Mouse (Mus musculus) small intestine, adult 2 months (tissue): ENCODE results near the gene Trim17. TPM values are rescaled to one million over a fixed set of nuclear protein-coding genes. Genes with fewer than 3 reads are reported as not detected.

ENCODE experiments used
- H3K27ac ChIP-seq: fragments of 200-500 bp; 2 replicates; pipeline ENCODE4 v1.5.1; 2012; ENCODE audit warnings: low read depth, low read length, control low read depth, inconsistent platforms; ENCODE audit not compliant: insufficient read depth
- H3K27me3 ChIP-seq: fragments of 200-500 bp; 2 replicates; pipeline ENCODE4 v1.6.1; 2012; ENCODE audit warnings: mild to moderate bottlenecking, moderate library complexity, low read length, inconsistent platforms; ENCODE audit not compliant: control insufficient read depth, insufficient read depth
- H3K36me3 ChIP-seq: fragments of 200-500 bp; 2 replicates; pipeline ENCODE4 v1.6.1; 2012; ENCODE audit warnings: mild to moderate bottlenecking, low read length, control low read depth, inconsistent platforms; ENCODE audit not compliant: control insufficient read depth, insufficient read depth
- H3K4me1 ChIP-seq: fragments of 200-500 bp; 2 replicates; pipeline ENCODE4 v1.6.1; 2012; ENCODE audit warnings: low read length, inconsistent platforms, mixed read lengths; ENCODE audit not compliant: control insufficient read depth, insufficient read depth, insufficient read length
- H3K4me3 ChIP-seq: fragments of 200-500 bp; 2 replicates; pipeline ENCODE4 v1.5.1; 2012; ENCODE audit warnings: low read depth, mild to moderate bottlenecking, control low read depth, inconsistent platforms, low read length, moderate library complexity
- CTCF ChIP-seq: fragments of 200-500 bp; IDR thresholded peaks from 2 replicates; pipeline ENCODE4 v1.5.1; 2012; ENCODE audit warnings: low read depth, mild to moderate bottlenecking, control low read depth, inconsistent platforms, low read length, moderate library complexity, mixed read lengths; ENCODE audit not compliant: insufficient replicate concordance, insufficient read length; ENCODE audit errors: extremely low read depth
- POLR2A ChIP-seq: fragments of 200-500 bp; IDR thresholded peaks from 2 replicates; pipeline ENCODE4 v1.6.1; 2012; ENCODE audit warnings: low read depth, mild to moderate bottlenecking, control low read depth, inconsistent platforms, low read length, moderate library complexity
- WGBS: fragments of 180-500 bp; shearing (Covaris S2); methylation state at CpG from one replicate; pipeline ENCODE4 v1.1.7; 2018; 5-methylcytosine and 5-hydroxymethylcytosine counted together
- polyA plus RNA-seq: library from polyadenylated mRNA; depleted of rRNA; stranded (reverse); fragments of >200 nt; gene quantifications from 2 replicates; pipeline ENCODE4 v1.2.3, GENCODE M21; 2012

The Trim17 gene
- polyA plus RNA-seq, 1 experiment: 0.08 TPM

DNA sequence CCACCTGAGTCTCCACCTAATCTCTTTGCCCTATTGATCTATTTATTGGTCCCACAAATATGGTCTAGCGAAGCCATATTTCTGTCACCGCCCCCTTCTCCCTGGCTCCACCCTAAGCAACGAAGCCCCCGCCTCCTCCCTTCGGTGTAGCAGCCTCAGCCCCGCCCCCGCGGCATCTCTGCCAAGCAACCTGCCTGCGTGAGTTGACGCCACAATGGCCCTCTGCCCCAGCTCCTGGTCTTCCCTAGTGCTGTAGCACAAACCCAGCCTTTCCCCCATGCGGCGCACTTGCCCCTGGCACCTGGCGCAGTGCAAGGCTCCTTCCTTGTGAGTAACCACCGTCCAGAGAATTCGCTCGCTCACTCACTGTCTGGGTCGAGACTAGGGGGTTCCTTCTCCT is 9.1 kb downstream of the Trim17 start:
- Histone ChIP-seq H3K27ac (no peak overlapping the region), H3K4me1 (peaks cover 7% of the 10 kb centered on the region), H3K36me3 (no peaks in the 10 kb centered on the region), H3K4me3 (no peak overlapping the region), H3K27me3 (no peaks in the 10 kb centered on the region)
- no peak for TF ChIP-seq POLR2A
- TF ChIP-seq CTCF: no peak
- WGBS: 22% methylated on average over 17 of the region's 17 CpGs

DNA sequence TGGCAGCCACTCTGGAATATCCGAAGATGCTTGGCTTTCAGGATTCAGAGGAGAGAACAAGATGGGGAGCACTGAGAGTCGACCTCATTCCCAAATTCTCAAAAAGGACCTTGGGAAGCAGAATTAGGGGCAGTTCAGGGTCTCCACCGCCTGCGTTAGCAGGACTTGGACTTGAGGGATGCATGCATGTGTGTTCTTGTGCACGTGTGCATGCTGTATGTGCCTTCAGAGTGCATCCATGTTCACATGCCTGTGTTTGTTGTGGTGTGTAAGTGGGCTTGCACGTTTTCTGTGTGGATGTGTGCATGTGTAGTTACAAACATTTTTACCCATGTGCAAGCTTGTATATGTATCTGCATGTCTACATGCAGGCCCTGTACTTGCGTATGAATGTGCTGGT is 9.7 kb downstream of the Trim17 start:
- H3K27me3 ChIP-seq: no peaks in the 10 kb centered on the region
- no peak for TF ChIP-seq POLR2A
- TF ChIP-seq CTCF: no peak
- 83% methylated on average over 7 of the region's 7 CpGs for WGBS
- H3K4me3 ChIP-seq: no peak overlapping the region
- no peaks in the 10 kb centered on the region for H3K36me3 ChIP-seq
- no peak overlapping the region for H3K27ac ChIP-seq
- H3K4me1 ChIP-seq: peaks cover 7% of the 10 kb centered on the region

DNA sequence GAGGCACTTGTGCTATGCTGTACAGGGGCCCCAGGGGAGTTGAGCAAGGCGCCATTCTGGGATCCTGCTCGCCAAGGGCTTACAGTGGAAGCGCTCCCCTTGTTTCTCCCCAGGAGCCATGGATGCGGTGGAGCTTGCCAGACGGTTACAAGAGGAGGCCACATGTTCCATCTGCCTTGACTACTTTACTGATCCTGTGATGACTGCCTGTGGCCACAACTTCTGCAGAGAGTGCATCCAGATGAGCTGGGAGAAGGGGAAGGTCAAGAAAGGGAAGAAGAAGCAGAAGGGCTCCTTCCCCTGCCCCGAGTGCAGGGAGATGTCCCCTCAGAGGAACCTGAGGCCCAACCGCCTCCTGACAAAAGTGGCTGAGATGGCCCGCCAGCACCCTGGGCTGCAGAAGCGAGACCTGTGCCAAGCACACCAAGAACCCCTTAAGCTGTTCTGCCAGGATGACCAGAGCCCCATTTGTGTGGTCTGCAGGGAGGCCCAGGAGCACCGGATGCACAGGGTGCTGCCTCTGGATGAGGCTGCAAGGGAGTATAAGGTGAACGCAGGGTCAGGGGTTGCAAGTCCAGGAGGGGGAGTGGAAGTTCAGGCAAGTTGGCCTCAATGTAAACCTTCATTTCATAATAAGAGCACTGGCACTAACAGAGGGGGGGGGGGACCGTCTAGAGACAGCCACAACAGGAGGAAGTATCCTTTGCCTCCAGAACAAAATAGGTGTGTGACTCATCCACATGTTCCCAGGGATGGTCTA is 10.7 kb downstream of the Trim17 start:
- no peak for TF ChIP-seq POLR2A
- TF ChIP-seq CTCF: no peak
- 60% methylated on average over 12 of the region's 12 CpGs for WGBS
- peaks cover 7% of the 10 kb centered on the region for H3K4me1 ChIP-seq
- H3K27me3 ChIP-seq: no peaks in the 10 kb centered on the region
- H3K27ac ChIP-seq: no peak overlapping the region
- H3K36me3 ChIP-seq: no peaks in the 10 kb centered on the region
- no peak overlapping the region for H3K4me3 ChIP-seq

DNA sequence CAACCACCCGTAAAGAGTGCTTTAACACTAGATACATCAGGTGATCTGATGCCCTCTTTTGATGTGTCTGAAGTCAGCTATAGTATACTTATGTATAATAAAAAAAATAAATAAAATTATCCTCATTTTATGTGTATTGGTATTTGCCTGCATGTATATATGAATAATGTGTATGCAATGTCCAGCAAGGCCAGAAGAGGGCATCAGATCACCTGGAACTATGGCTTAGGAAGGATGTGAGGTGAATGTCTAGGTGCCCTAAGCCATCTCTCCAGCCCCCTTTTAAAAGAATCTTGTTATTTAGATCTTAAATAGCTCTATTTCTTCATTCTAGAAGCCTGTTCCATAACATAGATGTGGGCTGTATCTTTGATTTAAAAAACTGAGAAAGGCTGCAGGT is 12.9 kb downstream of the Trim17 start:
- H3K4me3 ChIP-seq: no peak overlapping the region
- no peaks in the 10 kb centered on the region for H3K27me3 ChIP-seq
- peaks cover 1% of the 10 kb centered on the region; the same call in 1 of the 2 replicates for H3K36me3 ChIP-seq
- 94% methylated on average over 1 of the region's 1 CpGs for WGBS
- TF ChIP-seq POLR2A (no peak), CTCF (no peak)
- no peak overlapping the region for H3K27ac ChIP-seq
- peaks cover 7% of the 10 kb centered on the region for H3K4me1 ChIP-seq

DNA sequence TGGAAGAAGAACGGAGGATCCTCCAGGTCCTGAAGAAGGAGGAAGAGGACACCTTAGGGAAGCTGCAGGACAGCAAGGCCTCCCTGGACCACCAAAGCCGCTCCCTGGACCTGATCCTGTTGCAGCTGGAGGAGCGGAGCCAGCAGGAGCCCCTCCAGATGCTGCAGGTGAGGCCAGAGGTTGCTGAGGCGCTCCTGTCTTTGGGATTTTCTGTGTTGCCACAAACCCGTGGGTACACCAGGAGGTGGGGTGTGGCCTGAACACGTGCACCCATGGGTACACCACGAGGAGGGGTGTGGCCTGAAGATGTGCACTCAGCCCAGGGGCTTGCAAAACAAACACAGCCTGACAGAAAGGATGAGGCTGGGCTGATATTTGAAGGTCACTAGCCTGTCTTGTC is 14.1 kb downstream of the Trim17 start:
- no peak for TF ChIP-seq POLR2A
- no peak for TF ChIP-seq CTCF
- WGBS: 65% methylated on average over 7 of the region's 7 CpGs
- no peak overlapping the region for H3K4me3 ChIP-seq
- H3K27me3 ChIP-seq: no peaks in the 10 kb centered on the region
- H3K27ac ChIP-seq: no peak overlapping the region
- peaks cover 7% of the 10 kb centered on the region for H3K4me1 ChIP-seq
- H3K36me3 ChIP-seq: peaks cover 1% of the 10 kb centered on the region; the same call in 1 of the 2 replicates

DNA sequence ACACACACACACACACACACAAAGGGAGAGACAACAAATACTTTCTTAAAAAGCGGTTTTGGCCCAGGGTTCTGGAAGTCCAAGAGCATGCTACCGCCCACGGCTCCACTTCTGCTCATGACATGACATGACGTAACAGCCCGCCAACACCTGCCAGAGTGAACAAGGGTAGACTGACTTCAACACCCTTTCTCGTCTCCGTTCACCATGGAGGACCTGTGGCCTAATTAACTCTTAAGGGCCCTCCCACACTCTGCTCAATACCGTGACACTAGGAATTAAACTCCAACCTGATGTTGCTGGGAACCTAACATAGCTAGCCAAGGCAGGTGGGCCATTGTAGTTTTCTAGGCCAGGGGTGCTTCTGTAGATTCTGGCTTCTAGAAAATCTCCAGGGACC is 14.5 kb downstream of the Trim17 start:
- TF ChIP-seq POLR2A (no peak), CTCF (no peak)
- Histone ChIP-seq H3K27me3 (no peaks in the 10 kb centered on the region), H3K4me1 (peaks cover 4% of the 10 kb centered on the region), H3K27ac (no peak overlapping the region), H3K36me3 (peaks cover 1% of the 10 kb centered on the region; the same call in 1 of the 2 replicates), H3K4me3 (no peak overlapping the region)
- 77% methylated on average over 8 of the region's 8 CpGs for WGBS

DNA sequence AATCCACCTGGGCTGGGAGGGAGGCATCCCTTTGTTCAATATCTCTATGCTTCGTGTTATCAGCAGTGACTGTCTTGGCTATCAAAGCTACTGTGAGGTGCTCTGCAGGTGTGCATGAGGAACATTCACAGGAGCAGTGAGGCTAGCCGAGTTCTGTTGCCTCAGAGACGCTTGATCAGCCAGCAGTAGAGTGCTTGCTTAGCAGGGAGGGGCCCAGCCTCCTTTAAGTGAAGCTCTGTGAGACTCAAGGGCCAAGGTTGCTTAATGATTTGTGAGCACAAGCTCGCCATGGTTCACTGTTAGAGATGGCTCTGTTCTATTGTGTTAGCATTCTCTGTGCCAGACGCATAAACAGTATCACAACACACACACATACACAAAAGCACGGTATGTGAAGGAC is 15.2 kb downstream of the Trim17 start:
- Histone ChIP-seq H3K4me1 (peaks cover 4% of the 10 kb centered on the region), H3K36me3 (peaks cover 1% of the 10 kb centered on the region; the same call in 1 of the 2 replicates), H3K27ac (no peak overlapping the region), H3K4me3 (no peak overlapping the region), H3K27me3 (no peaks in the 10 kb centered on the region)
- WGBS: 31% methylated on average over 6 of the region's 6 CpGs
- TF ChIP-seq CTCF (no peak), POLR2A (no peak)
